Comparison of ENCODE assay signal across 19 mouse cellular contexts in genomic region chr7:28159893-28160292, GRCm38 (mm10). TPM values are rescaled to one million over a fixed set of nuclear protein-coding genes. Genes with fewer than 3 reads are reported as not detected.
"Had no signal": no experiment of that assay in that cellular context is flagged by ENCODE, and none has a peak within 500 bp of the region (broad histone marks: within the 10 kb centered on the region; RNA-seq: fewer than 3 reads in every experiment).

No protein-coding gene starts in this region.

- H3K9ac ChIP-seq: neural tube, embryonic 13.5 days; neural tube, embryonic 15.5 days; stomach, embryonic 15.5 days had no signal

- H3K9me3 ChIP-seq: neural tube, embryonic 13.5 days; neural tube, embryonic 15.5 days; stomach, embryonic 15.5 days had no signal

- H3K4me1 ChIP-seq: neural tube, embryonic 13.5 days; neural tube, embryonic 15.5 days; stomach, embryonic 15.5 days had no signal

- H3K4me3 ChIP-seq: neural tube, embryonic 13.5 days; neural tube, embryonic 15.5 days; stomach, embryonic 15.5 days had no signal

- H3K36me3 ChIP-seq: neural tube, embryonic 13.5 days; neural tube, embryonic 15.5 days; stomach, embryonic 15.5 days had no signal

- H3K27me3 ChIP-seq: neural tube, embryonic 15.5 days; stomach, embryonic 15.5 days had no signal

- H3K27ac ChIP-seq: neural tube, embryonic 13.5 days; neural tube, embryonic 15.5 days; stomach, embryonic 15.5 days; stomach, postnatal 0 days had no signal

- DNase-seq: retina, postnatal 1 day; right cerebral cortex, adult 18-20 months; right cerebral cortex, postnatal 14 days; right cerebral cortex, postnatal 25 days; right cerebral cortex, postnatal 4 days; spleen, adult 18-20 months; thymus, adult 18-20 months; thymus, adult 2 months; thymus, postnatal 14 days; thymus, postnatal 25 days; thymus, postnatal 36 days; thymus, postnatal 4 days had no signal

- H3K4me2 ChIP-seq: neural tube, embryonic 13.5 days; neural tube, embryonic 15.5 days; stomach, embryonic 15.5 days had no signal

RNA-seq across cellular contexts. Expression of gene 9530053A07Rik, which starts 30.6 kb away (rescaled TPM):
- total RNA-seq: neutrophil, adult 5-6 weeks had no signal
- polyA plus RNA-seq: spleen, adult 2 months; stomach, embryonic 14.5 days had no signal
